Mouse (Mus musculus) kidney, postnatal 25 days (tissue): ENCODE measurements around the gene Tagln.

Experiments used
- DNase-seq, 2 experiments: peaks; one replicate each; pipeline ENCODE4 v3.0.0; 2021; ENCODE audit warnings: mixed read lengths in 2 of 2

The Tagln gene

DNA sequence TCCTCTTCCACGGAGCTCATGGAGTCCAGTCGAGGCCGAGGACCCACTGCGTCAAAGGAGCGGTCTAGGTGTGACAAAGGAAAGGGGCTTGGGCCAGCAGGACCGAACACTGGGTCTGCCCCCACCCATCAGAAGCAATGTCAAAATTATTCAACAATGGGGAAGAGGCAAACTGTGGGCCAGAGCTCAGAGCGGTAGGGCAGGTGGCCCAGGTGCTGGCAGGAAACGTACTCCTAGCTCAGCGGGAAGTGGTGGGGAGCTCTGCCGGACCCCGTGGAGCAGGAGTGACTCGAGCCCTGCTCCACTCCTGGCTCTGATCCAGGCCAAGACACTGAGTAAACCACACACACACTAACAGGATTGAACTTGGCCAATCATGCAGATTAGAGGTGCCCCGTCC lies 9.9 kb upstream of the Tagln start:
- DNase-seq = peak in 1 of 2 experiments; percentile 29

GRCm38 (mm10) chr9:45944506-45945400 lies 8.9 kb upstream of the Tagln start:
- DNase-seq = peak in 1 of 2 experiments; percentile 34

DNA sequence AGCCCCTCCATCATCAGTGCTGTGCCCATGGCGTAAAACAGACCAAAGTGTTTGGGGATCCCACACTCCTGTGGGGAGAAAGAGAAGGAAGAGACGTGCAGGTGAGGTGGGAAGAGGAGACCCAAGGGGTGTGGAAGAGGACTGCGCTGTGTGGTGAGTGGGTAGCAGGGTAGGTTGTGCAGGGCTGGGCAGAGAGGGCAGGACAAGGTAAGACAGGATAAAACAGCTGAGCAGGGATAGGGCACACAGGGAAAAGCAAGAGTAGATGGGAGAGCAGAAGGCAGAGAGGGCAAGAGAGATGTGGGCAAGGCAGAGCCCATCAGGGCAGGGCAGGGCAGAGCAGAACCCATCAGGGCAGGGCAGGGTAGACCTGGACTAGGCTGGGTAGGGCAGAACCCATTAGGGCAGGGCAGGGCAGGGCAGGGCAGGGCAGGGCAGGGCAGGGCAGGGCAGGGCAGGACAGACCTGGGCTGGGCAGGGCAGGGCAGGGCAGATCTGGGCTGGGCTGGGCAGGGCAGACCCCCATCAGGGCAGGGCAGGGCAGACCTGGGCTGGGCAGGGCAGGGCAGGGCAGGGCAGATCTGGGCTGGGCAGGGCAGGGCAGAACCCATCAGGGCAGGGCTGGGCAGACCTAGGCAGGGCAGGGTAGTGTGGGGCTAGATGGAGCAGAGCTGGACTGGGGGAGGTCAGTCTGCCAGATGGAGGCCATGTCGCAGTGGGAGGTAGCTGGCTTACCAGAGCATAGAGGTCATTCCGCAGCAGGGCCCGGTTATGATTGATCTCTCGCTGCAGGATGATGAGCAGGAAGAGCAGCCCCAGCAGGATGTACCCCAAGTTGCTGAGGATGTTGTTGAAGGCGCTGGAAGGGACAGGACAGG lies 8.0 kb upstream of the Tagln start:
- DNase-seq = peak in 1 of 2 experiments; percentile 34

GRCm38 (mm10) chr9:45942916-45943315 lies 7.1 kb upstream of the Tagln start:
- peak in 1 of 2 experiments; percentile 35 for DNase-seq

- peak in 1 of 2 experiments; percentile 33 for DNase-seq
Observed at GRCm38 (mm10) chr9:45942464-45942863, 6.6 kb upstream of the Tagln start.

- DNase-seq = peak; percentile 34 to 55
Observed at GRCm38 (mm10) chr9:45941329-45941888, 5.6 kb upstream of the Tagln start.

- DNase-seq = peak in 1 of 2 experiments; percentile 23
Observed at GRCm38 (mm10) chr9:45939794-45940193, 3.9 kb upstream of the Tagln start.

- peak in 1 of 2 experiments; percentile 37 for DNase-seq
Observed at GRCm38 (mm10) chr9:45938952-45939637, 3.2 kb upstream of the Tagln start.

- peak; percentile 23 to 69 for DNase-seq
Observed at GRCm38 (mm10) chr9:45938088-45938487, 2.2 kb upstream of the Tagln start.

DNA sequence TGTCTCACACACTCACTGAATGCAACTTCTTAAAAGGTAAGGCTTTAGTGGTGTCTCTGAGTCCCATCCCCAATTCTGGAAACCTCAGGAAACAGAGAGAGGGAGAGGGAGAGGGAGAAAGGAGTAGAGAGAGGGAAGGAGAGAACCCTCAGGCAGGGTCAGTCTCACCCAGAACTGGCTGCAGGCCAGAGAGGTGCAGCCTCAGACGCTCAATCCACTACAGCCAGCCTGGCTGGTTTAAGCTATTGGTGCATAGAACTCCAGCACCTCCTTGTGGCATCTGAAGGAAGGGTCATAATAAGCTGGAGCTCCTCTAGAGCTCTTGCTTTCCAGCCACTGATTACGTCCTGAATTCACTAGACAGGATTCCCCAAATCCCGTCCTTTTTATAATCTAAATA lies 1.0 kb upstream of the Tagln start:
- DNase-seq = peak; percentile 87 to 90

GRCm38 (mm10) chr9:45932571-45933415 lies 3.1 kb downstream of the Tagln start:
- DNase-seq = peak; percentile 29 to 48

DNA sequence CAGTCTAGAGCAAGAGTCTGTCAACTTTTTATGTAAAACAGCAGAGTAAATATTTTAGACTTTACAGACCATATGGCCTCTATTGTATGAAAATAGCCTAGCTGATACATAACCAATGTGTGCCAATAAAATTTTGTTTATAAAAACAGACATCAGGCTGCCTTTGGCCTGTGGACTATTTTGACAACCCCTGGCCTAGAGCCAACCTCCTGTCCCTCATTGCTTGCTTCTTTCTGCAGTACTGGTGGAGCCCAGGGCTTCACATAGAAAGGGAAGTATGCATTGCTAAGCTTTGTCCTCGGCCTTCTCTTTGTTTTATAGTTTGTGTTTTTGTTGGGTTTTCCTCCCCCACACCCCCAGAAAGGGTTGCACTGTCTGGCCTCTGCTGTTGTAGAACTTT lies 3.9 kb downstream of the Tagln start:
- DNase-seq = peak; percentile 50 to 55

- DNase-seq = peak in 1 of 2 experiments; percentile 21
Observed at GRCm38 (mm10) chr9:45929285-45929684, 6.6 kb downstream of the Tagln start.

DNA sequence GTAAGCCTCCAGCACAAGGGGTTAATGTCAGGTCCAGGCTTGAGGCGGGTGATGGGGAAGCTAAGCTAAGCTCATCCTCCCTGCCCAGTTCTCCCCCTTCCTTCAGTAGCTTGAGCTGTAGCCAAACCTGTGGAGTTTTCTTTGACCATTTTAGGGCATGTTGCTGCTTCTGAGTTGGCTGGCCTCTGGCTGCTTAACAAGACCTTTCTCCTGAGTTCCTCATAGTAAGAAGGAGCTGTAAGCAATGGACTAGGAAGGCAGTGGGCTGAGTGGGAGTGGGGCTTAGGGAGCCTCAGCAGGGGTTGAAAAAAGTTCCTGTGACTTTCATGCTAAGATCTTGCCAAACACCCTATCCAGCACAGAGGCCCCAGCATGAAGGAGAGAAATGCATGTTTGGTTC lies 16.0 kb downstream of the Tagln start:
- DNase-seq = peak in 1 of 2 experiments; percentile 36

DNA sequence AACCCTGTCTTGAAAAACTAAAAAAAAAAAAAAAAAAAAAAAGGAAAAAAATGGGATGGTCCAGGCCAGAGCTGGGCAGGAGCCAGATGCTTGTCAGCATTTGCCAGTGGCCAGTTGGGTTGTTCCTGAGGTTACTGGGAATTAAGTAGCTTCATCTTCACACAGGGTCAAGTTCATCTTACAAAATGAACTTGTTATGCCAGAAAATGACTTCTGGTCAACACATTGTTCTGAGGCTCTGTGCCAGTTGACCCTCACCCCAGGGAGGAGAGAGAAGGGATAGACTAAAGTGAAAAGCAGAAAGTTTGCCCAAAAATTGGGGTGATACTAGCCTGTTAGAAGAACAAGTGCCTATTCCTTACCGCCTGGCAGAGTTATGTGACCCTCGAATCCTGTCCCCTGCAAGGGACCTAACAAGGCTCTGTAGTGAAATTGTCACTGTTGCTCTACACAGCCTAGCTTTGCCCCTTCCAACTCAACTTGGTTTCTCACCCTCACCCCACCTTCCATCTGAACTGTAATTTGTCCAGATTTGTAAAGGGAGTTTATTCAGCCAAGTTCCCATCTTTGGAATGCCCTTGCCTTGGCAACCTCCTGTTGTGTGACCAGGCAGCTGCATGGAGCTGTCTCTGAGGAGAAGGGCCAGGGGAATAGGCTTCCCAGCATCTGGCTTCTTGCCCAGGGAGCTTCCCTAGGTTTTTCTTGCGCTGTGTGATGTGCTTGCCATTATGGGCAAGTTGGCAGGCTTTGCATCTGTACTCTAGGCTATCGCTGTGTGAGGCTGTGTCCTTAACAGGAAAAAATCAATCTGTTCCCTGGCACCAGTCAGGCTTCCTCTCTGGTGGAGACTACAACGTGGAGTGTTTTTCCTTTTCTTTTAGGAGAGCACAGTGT lies 18.6 kb downstream of the Tagln start:
- DNase-seq = peak; percentile 79 to 87

- DNase-seq = no peak
Observed at GRCm38 (mm10) chr9:45915659-45916058, 20.2 kb downstream of the Tagln start.

DNA sequence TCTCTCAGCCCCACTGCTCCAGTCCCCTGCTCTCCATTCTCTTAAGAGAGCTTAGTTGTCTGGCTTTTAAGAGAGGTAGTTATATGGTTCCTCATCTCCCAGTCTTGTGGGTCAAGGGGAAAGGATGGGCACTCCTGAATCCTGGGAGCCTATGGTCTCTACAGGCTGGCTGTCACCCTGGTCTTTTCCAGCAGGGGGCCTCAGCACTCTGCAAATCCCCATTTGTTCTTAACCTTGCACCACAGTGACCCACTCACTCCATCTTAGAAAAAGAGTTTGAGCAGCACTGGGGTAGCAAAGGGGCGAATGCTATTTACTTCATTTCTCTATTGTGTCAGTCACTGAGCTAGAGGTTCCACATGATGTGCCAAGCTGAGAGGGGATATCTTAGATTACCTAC lies 24.2 kb downstream of the Tagln start:
- peak; percentile 65 to 80 for DNase-seq

- DNase-seq = no peak
Observed at GRCm38 (mm10) chr9:45910995-45911394, 24.9 kb downstream of the Tagln start.

DNA sequence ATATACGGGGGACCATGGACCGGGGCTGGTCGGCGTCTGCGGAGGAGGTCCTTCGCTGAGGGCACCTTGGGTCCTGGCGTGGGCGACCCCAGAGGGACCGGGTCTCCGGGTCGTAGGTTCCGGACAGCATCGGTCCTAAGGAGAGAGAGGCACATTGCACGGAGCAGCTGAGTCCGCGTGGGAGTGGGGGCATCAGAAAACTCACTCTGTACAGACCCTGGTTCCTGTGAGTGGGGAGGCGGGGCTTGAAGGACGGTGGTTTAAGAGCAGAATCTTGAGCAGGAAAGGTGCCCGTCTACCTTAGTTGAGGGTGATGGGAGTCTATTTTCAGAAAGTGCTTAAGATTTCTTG lies 28.8 kb downstream of the Tagln start:
- peak in 1 of 2 experiments; percentile 49 for DNase-seq

- DNase-seq = peak; percentile 94 to 98
Observed at GRCm38 (mm10) chr9:45906355-45907077, 29.3 kb downstream of the Tagln start, which contains the start of the genes Pcsk7 and Rnf214. Pcsk7 (plus strand) TSS chr9:45906497. Rnf214 (minus strand) TSS chr9:45906911.
